Mouse (Mus musculus): ENCODE measurements around the gene Rcc1l. TPM values are rescaled to one million over a fixed set of nuclear protein-coding genes. Genes with fewer than 3 reads are reported as not detected.

Rcc1l gene
- 10.7 and 13.9 TPM in 2 replicates for polyA plus RNA-seq (2012; rRNA removed; ENCODE audit: low replicate concordance)

GRCm38 (mm10) chr5:134176169-134176881 is at the start of gene Rcc1l:
Gene Rcc1l (minus strand): TSS chr5:134176774.

GRCm38 (mm10) chr5:134183880-134184808 is 7.6 kb upstream of the Rcc1l start, which contains the start of gene Gtf2ird2:
Gene Gtf2ird2 (plus strand): TSS chr5:134184019.

DNA sequence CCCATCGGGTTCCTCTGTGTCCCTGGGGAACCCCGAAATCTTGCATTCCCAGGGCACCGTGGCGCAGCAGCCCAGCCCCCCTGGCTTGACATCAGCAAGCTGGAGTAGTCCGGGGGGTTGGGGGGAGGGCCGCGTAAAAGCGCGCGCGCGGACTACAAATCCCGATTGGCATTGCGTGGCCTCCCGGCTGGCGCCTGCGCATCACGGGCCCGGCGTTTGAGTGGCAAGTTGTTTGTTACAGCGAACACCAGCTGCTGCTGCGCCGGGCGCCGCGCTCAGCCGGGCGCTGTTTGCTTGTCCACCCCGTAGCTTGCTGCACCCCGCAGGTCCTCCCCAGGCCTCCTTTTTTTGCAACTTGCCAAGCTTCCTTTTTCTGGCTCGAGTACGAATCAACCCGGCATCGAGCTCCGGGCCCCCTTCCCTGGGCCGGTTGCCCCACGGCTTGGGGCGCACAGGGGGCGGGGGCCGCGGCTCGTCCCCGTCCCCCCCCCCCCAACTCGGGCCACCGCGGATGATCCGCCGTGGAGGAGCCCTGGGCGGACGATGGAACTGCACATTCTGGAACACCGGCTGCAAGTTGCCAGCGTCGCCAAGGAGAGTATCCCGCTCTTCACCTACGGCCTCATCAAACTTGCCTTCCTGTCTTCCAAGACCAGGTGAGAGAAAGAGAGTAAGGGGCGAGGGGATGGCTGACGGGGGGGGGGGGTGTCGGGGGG is 76.9 kb downstream of the Rcc1l start, which contains the start of gene Castor2:
Gene Castor2, plus strand, starts transcription at position 216 of the 716 bp plus-strand sequence.

Other genes with a start within 250 kb of the Rcc1l start
- 10.7 and 15.2 TPM in 2 replicates for gene Castor2, start 77.1 kb downstream of the Rcc1l start, polyA plus RNA-seq (2012; rRNA removed; ENCODE audit: low replicate concordance)
- 2.7 and 3.8 TPM in 2 replicates for gene Gtf2ird2, start 7.2 kb upstream of the Rcc1l start, polyA plus RNA-seq (2012; rRNA removed; ENCODE audit: low replicate concordance)
- gene Ncf1, start 52.9 kb upstream of the Rcc1l start, polyA plus RNA-seq (2012; rRNA removed; ENCODE audit: low replicate concordance) = 8.5 and 20.1 TPM in 2 replicates
- 22.8 and 30.3 TPM in 2 replicates for gene Gtf2i, start 138.0 kb upstream of the Rcc1l start, polyA plus RNA-seq (2012; rRNA removed; ENCODE audit: low replicate concordance)